Mouse (Mus musculus) limb, embryonic 11.5 days (tissue): ENCODE measurements around the gene Pcdh9. TPM values are rescaled to one million over a fixed set of nuclear protein-coding genes. Genes with fewer than 3 reads are reported as not detected.

Source experiments
- ATAC-seq: fragments of 200-750 bp; cut with Nextera tagmentation; 2 replicates; pipeline ENCODE4 v1.8.0; 2017; ENCODE audit warnings: low read depth; ENCODE audit not compliant: insufficient number of reproducible peaks, low FRiP score, low TSS enrichment
- DNase-seq: peaks from one replicate; pipeline ENCODE4 v3.0.0-alpha.2; 2015; ENCODE audit warnings: low spot score
- H3K27ac ChIP-seq: fragments of 300-500 bp; sonication (generic); replicated peaks from 2 replicates; pipeline ENCODE4 v1.5.1; 2014; ENCODE audit warnings: low read depth, mild to moderate bottlenecking, low read length
- H3K27me3 ChIP-seq: fragments of 300-500 bp; sonication (generic); 2 replicates; pipeline ENCODE4 v1.6.1; 2014; ENCODE audit warnings: mild to moderate bottlenecking, low read length, mixed read lengths; ENCODE audit not compliant: control insufficient read depth, insufficient read depth
- H3K36me3 ChIP-seq: fragments of 300-500 bp; sonication (generic); 2 replicates; pipeline ENCODE4 v1.6.1; 2014; ENCODE audit warnings: mild to moderate bottlenecking, low read length, moderate library complexity, mixed read lengths; ENCODE audit not compliant: control insufficient read depth, insufficient read depth
- H3K4me1 ChIP-seq: fragments of 300-500 bp; sonication (generic); 2 replicates; pipeline ENCODE4 v1.6.1; 2014; ENCODE audit warnings: low read length, mixed read lengths; ENCODE audit not compliant: control insufficient read depth, insufficient read depth
- H3K4me2 ChIP-seq: fragments of 300-500 bp; sonication (generic); 2 replicates; pipeline ENCODE4 v1.6.1; 2014; ENCODE audit warnings: low read depth, mild to moderate bottlenecking, moderate library complexity; ENCODE audit not compliant: severe bottlenecking
- H3K4me3 ChIP-seq: fragments of 300-500 bp; sonication (generic); 2 replicates; pipeline ENCODE4 v1.5.1; 2014; ENCODE audit warnings: low read depth, low read length
- H3K9ac ChIP-seq: fragments of 300-500 bp; sonication (generic); 2 replicates; pipeline ENCODE4 v1.6.1; 2014; ENCODE audit warnings: mild to moderate bottlenecking, low read length
- H3K9me3 ChIP-seq: fragments of 300-500 bp; sonication (generic); 2 replicates; pipeline ENCODE4 v1.6.1; 2016; ENCODE audit warnings: low read length; ENCODE audit not compliant: control insufficient read depth
- WGBS: fragments of 180-500 bp; shearing (Covaris S2); extraction: QIAGEN DNeasy Blood & Tissue Kit; methylation state at CpG from one replicate; pipeline ENCODE4 v1.1.7; 2014; 5-methylcytosine and 5-hydroxymethylcytosine counted together
- polyA plus RNA-seq: library from polyadenylated mRNA; unstranded; fragments of >200 nt; fragmentation: Nextera tagmentation; extraction: Ambion mirVana; gene quantifications from 2 replicates; pipeline ENCODE4 v1.2.1, GENCODE M21; 2014

The Pcdh9 gene
- polyA plus RNA-seq, 1 experiment from 2014 or later: 17.2 TPM

GRCm38 (mm10) chr14:93842686-93843288 lies 47.7 kb downstream of the Pcdh9 start:
- H3K4me1 ChIP-seq: no peaks in the 10 kb centered on the region
- H3K36me3 ChIP-seq: no peaks in the 10 kb centered on the region
- no peaks in the 10 kb centered on the region for H3K27me3 ChIP-seq
- DNase-seq (no peak), ATAC-seq (no peak)
- H3K4me2 ChIP-seq: no peak overlapping the region
- H3K4me3 ChIP-seq: no peak overlapping the region
- H3K9me3 ChIP-seq: no peaks in the 10 kb centered on the region
- no peak overlapping the region for H3K27ac ChIP-seq
- WGBS: 84% methylated on average over 3 of the region's 3 CpGs
- no peak overlapping the region for H3K9ac ChIP-seq

GRCm38 (mm10) chr14:93832511-93832910 lies 58.0 kb downstream of the Pcdh9 start:
- Histone ChIP-seq H3K9ac (no peak overlapping the region), H3K4me3 (no peak overlapping the region), H3K27ac (no peak overlapping the region), H3K4me1 (no peaks in the 10 kb centered on the region), H3K27me3 (no peaks in the 10 kb centered on the region), H3K9me3 (no peaks in the 10 kb centered on the region), H3K4me2 (no peak overlapping the region), H3K36me3 (no peaks in the 10 kb centered on the region)
- 82% methylated on average over 6 of the region's 6 CpGs for WGBS
- ATAC-seq: no peak
- no peak for DNase-seq

GRCm38 (mm10) chr14:93827159-93827558 lies 63.3 kb downstream of the Pcdh9 start:
- no peak overlapping the region for H3K4me2 ChIP-seq
- H3K36me3 ChIP-seq: no peaks in the 10 kb centered on the region
- no peak for ATAC-seq
- DNase-seq: no peak
- H3K9me3 ChIP-seq: no peaks in the 10 kb centered on the region
- no peaks in the 10 kb centered on the region for H3K27me3 ChIP-seq
- no peaks in the 10 kb centered on the region for H3K4me1 ChIP-seq
- WGBS: 76% methylated on average over 6 of the region's 6 CpGs
- H3K9ac ChIP-seq: no peak overlapping the region
- no peak overlapping the region for H3K27ac ChIP-seq
- no peak overlapping the region for H3K4me3 ChIP-seq

- no peaks in the 10 kb centered on the region for H3K4me1 ChIP-seq
- H3K36me3 ChIP-seq: no peaks in the 10 kb centered on the region
- WGBS: 74% methylated on average over 6 of the region's 6 CpGs
- H3K9me3 ChIP-seq: no peaks in the 10 kb centered on the region
- H3K9ac ChIP-seq: no peak overlapping the region
- H3K4me3 ChIP-seq: no peak overlapping the region
- no peak overlapping the region for H3K27ac ChIP-seq
- no peak for ATAC-seq
- H3K27me3 ChIP-seq: no peaks in the 10 kb centered on the region
- no peak for DNase-seq
- no peak overlapping the region for H3K4me2 ChIP-seq
These were observed 64.4 kb downstream of the Pcdh9 start for GRCm38 (mm10) chr14:93826042-93826462.

- Histone ChIP-seq H3K27ac (no peak overlapping the region), H3K4me1 (no peaks in the 10 kb centered on the region), H3K4me2 (no peak overlapping the region), H3K4me3 (no peak overlapping the region), H3K9me3 (no peaks in the 10 kb centered on the region), H3K9ac (no peak overlapping the region), H3K36me3 (no peaks in the 10 kb centered on the region), H3K27me3 (no peaks in the 10 kb centered on the region)
- DNase-seq (no peak), ATAC-seq (no peak)
- WGBS: 74% methylated on average over 4 of the region's 4 CpGs
These were observed 71.6 kb downstream of the Pcdh9 start for GRCm38 (mm10) chr14:93818845-93819244.

- H3K27me3 ChIP-seq: no peaks in the 10 kb centered on the region
- H3K4me3 ChIP-seq: no peak overlapping the region
- H3K27ac ChIP-seq: no peak overlapping the region
- H3K4me1 ChIP-seq: no peaks in the 10 kb centered on the region
- 48% methylated on average over 4 of the region's 4 CpGs for WGBS
- no peak overlapping the region for H3K4me2 ChIP-seq
- DNase-seq (no peak), ATAC-seq (no peak)
- H3K9me3 ChIP-seq: no peaks in the 10 kb centered on the region
- H3K36me3 ChIP-seq: no peaks in the 10 kb centered on the region
- no peak overlapping the region for H3K9ac ChIP-seq
These were observed 72.9 kb downstream of the Pcdh9 start for GRCm38 (mm10) chr14:93817591-93817990.

- Histone ChIP-seq H3K36me3 (no peaks in the 10 kb centered on the region), H3K27ac (no peak overlapping the region), H3K9me3 (no peaks in the 10 kb centered on the region), H3K4me1 (no peaks in the 10 kb centered on the region), H3K4me3 (no peak overlapping the region), H3K9ac (no peak overlapping the region), H3K27me3 (no peaks in the 10 kb centered on the region), H3K4me2 (no peak overlapping the region)
- WGBS: 96% methylated on average over 3 of the region's 3 CpGs
- no peak for ATAC-seq
- DNase-seq: no peak
These were observed 95.9 kb downstream of the Pcdh9 start for GRCm38 (mm10) chr14:93794530-93794929.

- Histone ChIP-seq H3K9me3 (no peaks in the 10 kb centered on the region), H3K27ac (no peak overlapping the region), H3K4me2 (no peak overlapping the region), H3K4me3 (no peak overlapping the region), H3K4me1 (no peaks in the 10 kb centered on the region), H3K36me3 (no peaks in the 10 kb centered on the region), H3K27me3 (no peaks in the 10 kb centered on the region), H3K9ac (no peak overlapping the region)
- 57% methylated on average over 4 of the region's 4 CpGs for WGBS
- ATAC-seq (no peak), DNase-seq (no peak)
These were observed 104.2 kb downstream of the Pcdh9 start for GRCm38 (mm10) chr14:93786234-93786633.

- Histone ChIP-seq H3K27ac (no peak overlapping the region), H3K4me1 (no peaks in the 10 kb centered on the region), H3K4me2 (no peak overlapping the region), H3K36me3 (no peaks in the 10 kb centered on the region), H3K27me3 (no peaks in the 10 kb centered on the region), H3K9me3 (no peaks in the 10 kb centered on the region), H3K4me3 (no peak overlapping the region), H3K9ac (no peak overlapping the region)
- ATAC-seq: no peak
- no peak for DNase-seq
- WGBS: 66% methylated on average over 2 of the region's 2 CpGs
These were observed 105.4 kb downstream of the Pcdh9 start for GRCm38 (mm10) chr14:93785031-93785430.
